Mouse (Mus musculus): ENCODE results near the gene Snx8. TPM values are rescaled to one million over a fixed set of nuclear protein-coding genes. Genes with fewer than 3 reads are reported as not detected.

The Snx8 gene
- polyA plus RNA-seq, 1 experiment from 2014 or later, result 19.3 TPM

- WGBS, result 97% methylated on average over 4 of the region's 4 CpGs
- no peaks in the 10 kb centered on the region for H3K9me3 ChIP-seq (replicated peaks; ENCODE audit: control insufficient read depth, low read length)
- no peak overlapping the region for H3K4me3 ChIP-seq (replicated peaks; ENCODE audit: low read length)
- no peak for ATAC-seq (ENCODE audit: insufficient read depth, low FRiP score)
- H3K4me2 ChIP-seq (ENCODE audit: low read depth, low read length), result no peak overlapping the region
- H3K4me1 ChIP-seq (ENCODE audit: control insufficient read depth, insufficient read depth, low read length), result no peaks in the 10 kb centered on the region
- no peak overlapping the region for H3K9ac ChIP-seq (ENCODE audit: low read length)
- H3K36me3 ChIP-seq (ENCODE audit: control insufficient read depth, insufficient read depth, low read length), result peaks cover 17% of the 10 kb centered on the region
- H3K27ac ChIP-seq (ENCODE audit: low read length), result no peak overlapping the region
- no peaks in the 10 kb centered on the region for H3K27me3 ChIP-seq (ENCODE audit: control insufficient read depth, insufficient read depth, low read length)
Measured at GRCm38 (mm10) chr5:140338779-140339178, 50.3 kb downstream of the Snx8 start.

- no peak for ATAC-seq (ENCODE audit: insufficient read depth, low FRiP score)
- WGBS, result 89% methylated on average over 1 of the region's 1 CpGs
- Histone ChIP-seq H3K36me3 (ENCODE audit: control insufficient read depth, insufficient read depth, low read length) (peaks cover 17% of the 10 kb centered on the region), H3K4me3 (replicated peaks; ENCODE audit: low read length) (no peak overlapping the region), H3K27me3 (ENCODE audit: control insufficient read depth, insufficient read depth, low read length) (no peaks in the 10 kb centered on the region), H3K9me3 (replicated peaks; ENCODE audit: control insufficient read depth, low read length) (no peaks in the 10 kb centered on the region), H3K27ac (ENCODE audit: low read length) (no peak overlapping the region), H3K9ac (ENCODE audit: low read length) (no peak overlapping the region), H3K4me2 (ENCODE audit: low read depth, low read length) (no peak overlapping the region), H3K4me1 (ENCODE audit: control insufficient read depth, insufficient read depth, low read length) (peaks cover 7% of the 10 kb centered on the region; the same call in 1 of the 2 replicates)
Measured at GRCm38 (mm10) chr5:140336680-140337079, 52.4 kb downstream of the Snx8 start.

GRCm38 (mm10) chr5:140333631-140334030 is 55.4 kb downstream of the Snx8 start:
- no peak for ATAC-seq (ENCODE audit: insufficient read depth, low FRiP score)
- 37% methylated on average over 2 of the region's 2 CpGs for WGBS
- H3K9me3 ChIP-seq (replicated peaks; ENCODE audit: control insufficient read depth, low read length), result no peaks in the 10 kb centered on the region

GRCm38 (mm10) chr5:140332519-140332918 is 56.5 kb downstream of the Snx8 start:
- Histone ChIP-seq H3K36me3 (ENCODE audit: control insufficient read depth, insufficient read depth, low read length) (peaks cover 3% of the 10 kb centered on the region; the same call in 1 of the 2 replicates), H3K9me3 (replicated peaks; ENCODE audit: control insufficient read depth, low read length) (no peaks in the 10 kb centered on the region), H3K9ac (ENCODE audit: low read length) (no peak overlapping the region), H3K4me1 (ENCODE audit: control insufficient read depth, insufficient read depth, low read length) (peaks cover 16% of the 10 kb centered on the region), H3K4me3 (replicated peaks; ENCODE audit: low read length) (no peak overlapping the region), H3K27me3 (ENCODE audit: control insufficient read depth, insufficient read depth, low read length) (no peaks in the 10 kb centered on the region), H3K4me2 (ENCODE audit: low read depth, low read length) (peak overlapping the region; percentile 92), H3K27ac (ENCODE audit: low read length) (no peak overlapping the region)
- 40% methylated on average over 4 of the region's 4 CpGs for WGBS
- ATAC-seq (ENCODE audit: insufficient read depth, low FRiP score), result no peak

More at GRCm38 (mm10) chr5:140333631-140334030, 55.4 kb downstream of the Snx8 start:
- Histone ChIP-seq H3K9ac (ENCODE audit: low read length) (no peak overlapping the region), H3K36me3 (ENCODE audit: control insufficient read depth, insufficient read depth, low read length) (peaks cover 4% of the 10 kb centered on the region; the same call in 1 of the 2 replicates), H3K4me3 (replicated peaks; ENCODE audit: low read length) (no peak overlapping the region), H3K4me2 (ENCODE audit: low read depth, low read length) (no peak overlapping the region), H3K27me3 (ENCODE audit: control insufficient read depth, insufficient read depth, low read length) (no peaks in the 10 kb centered on the region), H3K4me1 (ENCODE audit: control insufficient read depth, insufficient read depth, low read length) (peaks cover 16% of the 10 kb centered on the region), H3K27ac (ENCODE audit: low read length) (no peak overlapping the region)

GRCm38 (mm10) chr5:140331615-140332512 is 57.2 kb downstream of the Snx8 start, which contains the start of gene Mrm2:
Mrm2 (minus strand) TSS chr5:140331898.
- peak within 1 kb of the TSS; percentile 88 for H3K9ac ChIP-seq (ENCODE audit: low read length)
- no peaks in the 10 kb centered on the region for H3K27me3 ChIP-seq (ENCODE audit: control insufficient read depth, insufficient read depth, low read length)
- peak within 1 kb of the TSS; percentile 92 for H3K27ac ChIP-seq (ENCODE audit: low read length)
- peak; percentile 84 for ATAC-seq (ENCODE audit: insufficient read depth, low FRiP score)
- H3K36me3 ChIP-seq (ENCODE audit: control insufficient read depth, insufficient read depth, low read length), result peaks cover 3% of the 10 kb centered on the region; the same call in 1 of the 2 replicates
- no peaks in the 10 kb centered on the region for H3K9me3 ChIP-seq (replicated peaks; ENCODE audit: control insufficient read depth, low read length)
- H3K4me1 ChIP-seq (ENCODE audit: control insufficient read depth, insufficient read depth, low read length), result peaks cover 16% of the 10 kb centered on the region
- under 1% methylated on average over 39 of the region's 39 CpGs for WGBS
- peak within 1 kb of the TSS; percentile 73 for H3K4me3 ChIP-seq (replicated peaks; ENCODE audit: low read length)
- peak within 1 kb of the TSS; percentile 92 for H3K4me2 ChIP-seq (ENCODE audit: low read depth, low read length)

GRCm38 (mm10) chr5:140324058-140324457 is 65.0 kb downstream of the Snx8 start:
- Histone ChIP-seq H3K27ac (ENCODE audit: low read length) (no peak overlapping the region), H3K4me3 (replicated peaks; ENCODE audit: low read length) (no peak overlapping the region), H3K4me2 (ENCODE audit: low read depth, low read length) (no peak overlapping the region), H3K36me3 (ENCODE audit: control insufficient read depth, insufficient read depth, low read length) (peaks cover 3% of the 10 kb centered on the region; the same call in 1 of the 2 replicates), H3K27me3 (ENCODE audit: control insufficient read depth, insufficient read depth, low read length) (no peaks in the 10 kb centered on the region), H3K9me3 (replicated peaks; ENCODE audit: control insufficient read depth, low read length) (no peaks in the 10 kb centered on the region), H3K4me1 (ENCODE audit: control insufficient read depth, insufficient read depth, low read length) (peaks cover 7% of the 10 kb centered on the region), H3K9ac (ENCODE audit: low read length) (no peak overlapping the region)
- no peak for ATAC-seq (ENCODE audit: insufficient read depth, low FRiP score)
- 83% methylated on average over 5 of the region's 5 CpGs for WGBS

- peak; percentile 9; the same call in 1 of the 2 replicates for ATAC-seq (ENCODE audit: insufficient read depth, low FRiP score)
- Histone ChIP-seq H3K9me3 (replicated peaks; ENCODE audit: control insufficient read depth, low read length) (no peaks in the 10 kb centered on the region), H3K4me3 (replicated peaks; ENCODE audit: low read length) (peak overlapping the region; percentile 72), H3K9ac (ENCODE audit: low read length) (peak overlapping the region; percentile 93), H3K4me2 (ENCODE audit: low read depth, low read length) (peak overlapping the region; percentile 56), H3K36me3 (ENCODE audit: control insufficient read depth, insufficient read depth, low read length) (no peaks in the 10 kb centered on the region), H3K4me1 (ENCODE audit: control insufficient read depth, insufficient read depth, low read length) (peaks cover 7% of the 10 kb centered on the region), H3K27ac (ENCODE audit: low read length) (peak overlapping the region; percentile 75), H3K27me3 (ENCODE audit: control insufficient read depth, insufficient read depth, low read length) (no peaks in the 10 kb centered on the region)
- WGBS, result 2% methylated on average over 17 of the region's 17 CpGs
Measured at GRCm38 (mm10) chr5:140321756-140322575, 67.1 kb downstream of the Snx8 start.

- H3K27ac ChIP-seq (ENCODE audit: low read length), result peak within 1 kb of the TSS; percentile 75
- H3K4me1 ChIP-seq (ENCODE audit: control insufficient read depth, insufficient read depth, low read length), result peaks cover 7% of the 10 kb centered on the region
- no peaks in the 10 kb centered on the region for H3K36me3 ChIP-seq (ENCODE audit: control insufficient read depth, insufficient read depth, low read length)
- no peaks in the 10 kb centered on the region for H3K9me3 ChIP-seq (replicated peaks; ENCODE audit: control insufficient read depth, low read length)
- WGBS, result under 1% methylated on average over 60 of the region's 60 CpGs
- peak within 1 kb of the TSS; percentile 56 for H3K4me2 ChIP-seq (ENCODE audit: low read depth, low read length)
- peak; percentile 94 for ATAC-seq (ENCODE audit: insufficient read depth, low FRiP score)
- peak within 1 kb of the TSS; percentile 72 for H3K4me3 ChIP-seq (replicated peaks; ENCODE audit: low read length)
- no peaks in the 10 kb centered on the region for H3K27me3 ChIP-seq (ENCODE audit: control insufficient read depth, insufficient read depth, low read length)
- peak within 1 kb of the TSS; percentile 93 for H3K9ac ChIP-seq (ENCODE audit: low read length)
Measured at GRCm38 (mm10) chr5:140321042-140321755, 67.9 kb downstream of the Snx8 start, which contains the start of the genes Mad1l1 and Nudt1. Mad1l1 (minus strand) TSS chr5:140321552. Nudt1 (plus strand) TSS chr5:140321656.
